Mouse (Mus musculus) liver, embryonic 14.5 days (tissue): ENCODE results near the gene Ripor3.

ENCODE experiments used
- CTCF ChIP-seq: IDR thresholded peaks from 2 replicates; pipeline ENCODE4 v1.5.1; 2016; ENCODE audit warnings: antibody characterized with exemption, low read depth, control low read depth
- EP300 ChIP-seq: IDR thresholded peaks from 2 replicates; pipeline ENCODE4 v1.6.1; 2016; ENCODE audit warnings: antibody characterized with exemption, low read depth

DNA sequence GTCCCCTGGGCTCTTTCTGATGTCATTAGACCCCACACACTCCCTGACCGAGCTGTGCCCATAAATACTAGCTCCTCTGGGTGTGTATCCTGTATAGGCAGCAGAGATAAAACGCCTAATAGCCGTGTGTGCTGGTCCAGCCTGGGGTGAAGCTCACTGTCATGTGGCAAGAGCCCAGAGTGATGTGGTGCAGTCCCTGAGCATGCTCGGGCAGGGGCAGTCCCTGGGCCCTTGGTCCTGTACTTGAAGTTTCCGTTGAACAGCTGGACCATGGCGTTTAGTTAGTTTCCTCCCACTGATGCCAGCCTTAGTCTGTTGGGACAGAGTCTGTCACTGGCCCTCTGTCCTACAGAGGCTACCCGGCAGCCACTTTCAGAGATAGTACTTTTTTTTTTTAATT is 55.5 kb downstream of the Ripor3 start:
- TF ChIP-seq EP300 (no peak), CTCF (no peak)
